Mouse (Mus musculus) spleen, adult 18-20 months (tissue): ENCODE data around the gene Rapgef1.
A peak's percentile ranks its signal among the peaks of the same experiment; 100 is the strongest.
"Not testable (repeated sequence)": the region's sequence is repeated elsewhere in the genome, so short reads cannot be mapped to it uniquely, and the experiment has no call there.

Source experiments
- DNase-seq, 2 experiments: peaks; one replicate each; pipeline ENCODE4 v3.0.0; 2022; ENCODE audit warnings: mixed read lengths in 2 of 2

Rapgef1 gene

DNA sequence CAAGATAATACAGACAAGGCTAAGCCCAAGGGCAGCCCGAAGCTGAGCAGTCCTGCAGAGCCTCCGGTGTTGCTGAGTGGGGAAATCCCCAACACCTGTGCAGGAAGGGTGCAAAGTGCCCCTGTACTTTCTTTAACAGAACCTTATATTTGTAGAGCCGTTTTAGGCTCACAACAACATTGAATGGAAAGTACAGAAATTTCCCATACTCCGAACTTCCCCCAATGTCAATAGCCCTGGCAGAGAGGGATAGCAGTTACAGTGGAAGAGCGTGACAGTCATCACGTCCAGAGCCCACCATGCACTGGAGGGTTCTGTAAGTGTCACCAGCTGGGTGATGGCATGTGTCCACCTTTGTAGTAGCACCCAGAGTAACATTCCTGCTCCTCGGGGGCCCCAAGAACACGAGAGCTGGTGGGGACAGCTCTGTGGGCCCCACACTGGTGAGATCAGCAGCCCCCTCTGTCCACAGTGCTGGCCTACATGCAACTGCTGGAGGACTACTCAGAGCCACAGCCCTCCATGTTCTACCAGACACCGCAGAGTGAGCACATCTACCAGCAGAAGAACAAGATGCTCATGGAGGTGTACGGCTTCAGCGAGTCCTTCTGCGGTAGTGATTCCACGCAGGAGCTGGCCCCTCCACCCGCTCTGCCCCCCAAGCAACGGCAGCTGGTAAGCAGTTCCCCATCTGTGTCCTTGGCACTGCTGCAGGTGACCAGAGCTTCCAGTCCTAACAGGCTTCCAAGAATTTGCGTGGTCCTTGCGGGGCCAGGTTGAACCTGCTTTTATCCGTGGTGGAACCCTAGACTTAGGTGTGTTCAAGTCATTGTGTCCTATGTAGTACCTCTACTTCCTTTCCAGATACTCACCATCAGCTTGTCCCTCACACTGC, 87.5 kb downstream of the Rapgef1 start:
- DNase-seq, result peak; percentile 21 to 24

- DNase-seq, result peak in 1 of 2 experiments; percentile 35
Measured at GRCm38 (mm10) chr2:29707731-29708130, 88.2 kb downstream of the Rapgef1 start.

DNA sequence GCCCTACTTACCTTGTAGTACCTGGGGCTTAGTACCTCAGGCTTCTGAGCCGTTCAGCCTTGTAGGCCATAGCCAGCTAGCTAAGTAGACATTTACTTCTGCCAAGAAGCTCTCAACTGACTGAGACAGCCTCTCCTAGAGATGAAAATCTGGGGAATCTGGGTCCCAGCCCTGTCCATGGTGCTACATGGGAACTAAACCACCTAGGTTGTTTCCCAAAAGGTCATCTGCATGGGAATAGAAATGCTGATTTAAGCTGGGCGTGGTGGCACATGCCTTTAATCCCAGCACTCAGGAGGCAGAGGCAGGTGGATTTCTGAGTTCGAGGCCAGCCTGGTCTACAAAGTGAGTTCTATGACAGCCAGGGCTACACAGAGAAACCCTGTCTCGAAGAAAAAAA, 88.7 kb downstream of the Rapgef1 start:
- DNase-seq, result not testable (repeated sequence)

- DNase-seq, result no peak
Measured at GRCm38 (mm10) chr2:29711038-29711437, 91.5 kb downstream of the Rapgef1 start.

DNA sequence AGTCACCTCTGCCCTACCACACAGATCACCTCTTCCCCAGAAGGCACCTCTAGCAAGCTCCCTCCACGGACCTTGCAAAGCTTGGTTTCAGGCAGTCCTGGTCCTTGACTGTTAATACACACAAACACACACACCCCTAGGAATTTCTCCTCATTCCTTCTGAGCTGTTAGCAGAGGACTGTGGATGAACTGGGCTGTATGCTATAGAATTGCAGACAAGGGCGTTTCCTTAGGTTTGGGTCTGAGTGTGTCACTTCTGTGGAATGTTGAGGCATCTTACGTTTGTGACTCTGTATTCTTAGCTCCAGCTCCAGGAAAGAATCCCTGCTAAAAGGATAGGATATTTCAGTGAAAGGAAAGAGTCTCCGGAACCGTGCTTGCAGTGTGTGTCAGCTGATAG, 92.4 kb downstream of the Rapgef1 start:
- DNase-seq, result no peak

- no peak for DNase-seq
Measured at GRCm38 (mm10) chr2:29713501-29713900, 94.0 kb downstream of the Rapgef1 start.

DNA sequence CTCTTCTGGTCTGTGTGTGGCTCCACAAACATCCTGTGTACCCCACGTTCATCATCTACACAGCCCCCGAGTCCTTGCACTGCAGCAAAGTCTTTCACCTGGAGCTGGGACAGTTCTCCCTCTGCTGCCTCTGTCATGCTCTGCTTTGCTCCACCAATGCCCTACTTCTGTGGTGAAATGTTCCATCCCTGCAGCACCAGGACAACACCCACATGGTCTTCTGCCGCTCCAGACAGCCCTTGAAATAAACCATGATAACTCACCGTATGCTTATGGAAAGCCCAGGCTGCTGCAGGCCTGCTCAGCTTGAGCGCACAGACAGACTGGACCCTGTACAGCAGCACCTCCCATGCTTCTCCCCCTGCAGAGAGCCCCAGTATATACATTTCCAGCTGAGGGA, 94.6 kb downstream of the Rapgef1 start:
- no peak for DNase-seq

DNA sequence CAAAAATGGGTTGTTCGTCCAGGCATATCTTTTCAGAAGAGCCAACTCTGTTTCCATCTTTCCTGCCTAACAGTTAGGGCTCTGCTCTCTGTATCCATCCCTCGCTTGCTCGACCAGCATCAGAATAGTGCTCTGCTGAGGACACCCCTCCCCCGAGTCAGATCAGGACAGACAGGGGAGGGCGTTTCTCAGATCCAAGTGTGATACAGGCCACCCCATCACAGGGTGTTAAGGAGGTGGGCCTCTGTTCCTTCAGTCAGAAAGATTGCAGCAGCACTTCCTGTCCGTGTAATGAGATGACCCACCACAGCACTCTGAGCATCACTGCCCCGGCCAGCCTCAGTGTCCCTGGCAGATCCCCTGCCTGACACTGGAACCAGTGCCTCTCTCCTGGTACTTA, 96.6 kb downstream of the Rapgef1 start:
- no peak for DNase-seq

DNA sequence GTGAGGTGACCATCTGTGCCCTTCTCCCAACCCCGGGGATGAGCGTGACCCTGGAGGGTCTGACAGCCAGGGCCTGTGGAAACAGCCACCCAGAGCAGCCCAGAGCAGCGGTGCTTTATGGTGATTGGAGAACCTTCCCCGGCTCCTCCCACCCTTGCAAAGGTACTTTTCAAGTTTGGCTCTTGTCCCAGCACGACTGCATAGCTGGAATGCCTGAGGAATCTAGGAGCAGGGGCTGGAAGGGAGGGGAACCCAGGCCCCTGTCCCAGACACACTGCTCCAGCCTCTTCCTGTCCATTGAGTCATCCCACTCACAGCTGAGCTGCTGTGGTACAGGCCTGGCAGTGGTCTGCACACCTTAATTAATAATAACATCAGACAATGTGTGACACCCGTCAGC, 97.2 kb downstream of the Rapgef1 start:
- no peak for DNase-seq

DNA sequence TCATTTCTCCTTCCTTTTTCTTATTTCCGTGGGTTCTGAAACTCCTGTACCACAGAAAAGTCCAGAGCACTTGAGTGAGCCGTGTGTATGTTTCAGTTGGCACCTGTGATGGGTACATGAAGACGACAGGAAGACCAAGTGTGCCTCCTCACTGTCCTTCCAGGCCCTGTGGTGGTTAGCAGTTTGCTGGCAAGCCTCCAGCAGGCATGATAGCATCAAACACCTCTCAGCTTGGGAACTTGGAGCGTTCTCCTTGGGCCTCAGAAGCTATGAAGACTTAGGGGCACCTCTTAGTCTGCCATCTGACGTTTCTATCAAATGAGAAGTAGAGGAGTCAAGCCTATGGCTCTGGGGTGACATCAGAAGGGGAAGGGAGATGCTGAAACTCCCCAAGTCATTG, 99.1 kb downstream of the Rapgef1 start:
- DNase-seq, result no peak

- DNase-seq, result no peak
Measured at GRCm38 (mm10) chr2:29723132-29723531, 103.6 kb downstream of the Rapgef1 start.

DNA sequence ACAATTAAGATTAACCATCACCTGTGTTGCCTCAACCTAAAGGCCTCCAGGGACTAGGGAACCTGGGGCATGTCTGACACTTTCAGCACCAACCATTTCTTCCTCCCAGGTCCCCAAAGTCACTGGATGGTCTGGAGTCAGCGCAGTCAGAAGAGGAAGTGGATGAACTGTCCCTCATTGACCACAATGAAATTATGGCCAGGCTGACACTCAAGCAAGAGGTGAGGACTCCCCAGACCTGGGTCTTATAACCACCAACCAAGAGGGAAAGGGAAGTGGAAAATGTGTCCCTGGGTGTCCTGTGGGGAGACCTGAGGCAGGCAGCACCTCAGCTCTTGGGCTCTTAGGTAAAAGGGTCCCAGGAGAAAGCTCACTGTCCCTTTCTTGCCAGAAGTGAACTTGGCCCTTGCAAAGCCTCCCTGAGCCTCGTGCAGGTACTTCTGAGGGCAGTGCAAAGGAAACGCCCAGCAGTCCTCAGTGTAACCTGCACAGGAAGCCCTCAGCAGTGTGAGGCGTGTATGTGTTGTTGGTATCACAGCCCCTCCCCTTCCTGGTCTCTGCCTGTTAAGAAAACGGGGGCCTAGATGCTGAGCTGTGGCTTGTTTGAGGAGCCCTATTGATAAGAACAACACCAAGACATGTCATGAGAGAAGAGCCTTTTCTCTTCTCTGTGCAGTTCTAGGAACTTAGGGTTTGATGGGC, 105.3 kb downstream of the Rapgef1 start:
- no peak for DNase-seq

DNA sequence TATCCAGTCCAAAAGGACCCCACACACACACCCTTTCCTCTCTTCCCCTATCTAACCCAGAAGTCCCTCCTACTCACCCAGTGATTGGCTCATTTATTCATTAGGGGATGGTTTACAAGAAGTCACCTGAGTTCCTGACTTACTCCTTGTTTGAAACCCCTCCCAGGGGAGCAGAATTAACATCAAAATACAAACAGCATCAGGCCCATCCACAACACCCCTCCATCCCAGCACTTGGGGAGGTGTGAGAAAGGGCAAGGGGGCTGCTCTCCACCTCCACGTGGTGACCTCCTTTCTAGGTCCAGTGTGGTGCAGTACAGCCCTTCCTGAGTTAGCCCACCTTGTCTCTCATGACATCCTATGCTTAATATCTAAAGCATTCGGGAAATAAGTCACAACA, 110.0 kb downstream of the Rapgef1 start:
- no peak for DNase-seq

GRCm38 (mm10) chr2:29731545-29731944, 112.0 kb downstream of the Rapgef1 start:
- peak; percentile 38 to 55 for DNase-seq

DNA sequence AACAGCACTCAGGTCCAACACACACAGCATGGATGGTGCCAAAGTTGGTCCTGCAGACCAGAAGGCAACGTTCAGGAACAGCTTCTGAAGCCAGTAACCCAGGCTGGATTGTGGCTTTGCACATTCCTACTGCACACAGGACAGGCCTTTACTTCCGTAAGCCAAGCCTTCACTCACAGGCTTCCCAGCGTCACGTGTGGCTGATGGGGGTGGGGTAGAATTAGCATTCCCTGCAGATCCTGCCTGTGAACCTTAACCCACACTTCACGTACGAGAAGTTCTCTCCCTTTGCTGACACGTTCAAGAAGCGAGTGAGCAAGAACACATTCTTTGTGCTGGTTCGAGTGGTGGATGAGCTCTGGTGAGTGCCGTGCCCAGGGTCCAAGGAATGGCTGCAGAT, 113.0 kb downstream of the Rapgef1 start:
- DNase-seq, result no peak

DNA sequence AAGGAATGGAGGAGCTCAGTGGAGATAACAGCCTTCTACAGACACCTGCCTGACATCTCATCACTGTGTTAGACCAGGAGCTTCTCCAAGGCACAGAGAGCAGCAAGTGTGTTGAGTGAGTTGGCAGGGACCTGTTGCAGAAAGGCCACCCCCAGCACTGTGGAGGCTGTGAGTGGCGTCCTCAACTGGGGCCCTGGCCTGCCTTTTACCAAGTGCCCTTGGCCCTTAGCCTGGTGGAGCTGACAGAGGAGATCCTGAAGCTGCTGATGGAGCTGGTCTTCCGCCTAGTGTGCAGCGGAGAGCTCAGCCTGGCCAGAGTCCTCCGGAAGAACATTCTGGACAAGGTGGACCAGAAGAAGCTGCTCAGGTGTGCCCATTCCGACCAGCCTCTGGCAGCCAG, 113.8 kb downstream of the Rapgef1 start:
- no peak for DNase-seq

DNA sequence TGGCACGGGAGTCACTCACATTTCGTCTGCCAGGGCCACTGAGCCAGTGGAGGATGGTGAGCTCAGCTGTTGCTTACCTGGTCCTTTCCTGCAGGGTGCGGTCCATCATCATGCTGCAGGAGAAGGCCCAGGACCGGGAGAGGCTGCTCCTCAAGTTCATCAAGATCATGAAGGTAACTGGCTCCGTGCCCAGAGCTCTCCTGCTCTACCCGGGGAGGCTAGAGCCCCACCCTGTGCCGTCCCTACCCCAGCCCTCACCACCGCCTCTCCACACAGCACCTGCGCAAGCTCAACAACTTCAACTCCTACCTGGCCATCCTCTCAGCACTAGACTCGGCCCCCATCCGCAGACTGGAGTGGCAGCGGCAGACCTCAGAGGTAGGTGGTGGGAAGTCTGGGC, 116.2 kb downstream of the Rapgef1 start:
- no peak for DNase-seq

- no peak for DNase-seq
Measured at GRCm38 (mm10) chr2:29737209-29737925, 117.8 kb downstream of the Rapgef1 start.

DNA sequence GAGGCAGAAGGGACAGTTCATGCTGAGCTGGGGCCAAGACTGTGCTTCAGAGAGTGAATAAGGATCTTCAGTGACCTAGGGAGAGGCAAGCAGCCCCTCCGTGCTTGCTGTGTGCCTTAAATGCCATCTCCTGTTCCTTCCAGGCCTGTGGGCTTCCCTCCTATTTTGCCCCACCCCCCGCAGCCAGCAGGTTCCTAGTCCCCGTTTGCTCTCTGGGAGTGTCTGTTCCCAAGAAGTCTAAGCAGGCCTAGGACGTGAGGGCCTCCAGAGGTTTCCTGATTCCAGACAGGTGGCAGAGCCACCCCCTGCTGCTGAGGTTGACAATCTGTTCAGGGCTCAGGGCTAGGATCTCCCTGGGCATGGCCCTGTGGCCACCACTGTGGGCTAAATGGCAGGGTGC, 119.3 kb downstream of the Rapgef1 start:
- no peak for DNase-seq

DNA sequence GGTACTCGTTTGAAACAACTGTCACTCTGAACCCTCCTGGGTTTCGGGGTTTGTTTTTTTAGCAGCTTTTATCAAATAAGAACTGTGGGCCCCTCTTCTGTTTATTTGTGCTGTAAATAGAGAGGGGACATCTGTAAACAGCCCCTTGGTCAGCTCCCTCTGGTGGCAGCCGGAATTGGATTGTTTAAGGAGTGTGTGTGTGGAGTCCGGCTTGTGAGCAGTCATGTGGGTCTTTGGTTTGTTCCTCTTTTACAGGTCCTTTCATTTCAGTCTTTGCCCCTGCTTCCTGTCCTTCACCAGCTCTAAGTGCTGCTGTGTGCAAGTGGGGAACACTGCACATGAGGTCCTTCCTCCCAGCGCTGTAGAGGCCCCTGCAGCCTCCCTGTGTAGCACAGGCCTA, 119.8 kb downstream of the Rapgef1 start:
- DNase-seq, result peak; percentile 43 to 53

DNA sequence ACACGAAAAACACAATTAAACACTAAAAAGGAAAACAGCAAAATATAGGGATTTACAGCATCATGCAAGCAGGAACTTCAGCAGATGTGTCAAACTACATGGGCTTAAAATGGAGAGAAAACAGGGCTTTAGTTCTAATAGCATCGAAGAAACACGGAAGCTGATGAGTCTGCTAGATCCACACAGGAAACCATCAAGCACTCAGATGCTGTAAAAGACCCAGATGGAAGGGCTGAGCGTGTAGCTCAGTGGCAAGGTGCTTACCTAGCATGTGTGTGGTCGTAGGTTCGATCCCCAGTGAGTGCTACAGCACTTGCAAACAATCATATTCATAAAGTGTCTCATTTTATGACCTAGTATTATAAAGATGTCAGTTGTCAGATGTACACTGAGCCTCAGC, 121.7 kb downstream of the Rapgef1 start:
- DNase-seq, result no peak

GRCm38 (mm10) chr2:29744256-29744655, 124.7 kb downstream of the Rapgef1 start:
- DNase-seq, result no peak

DNA sequence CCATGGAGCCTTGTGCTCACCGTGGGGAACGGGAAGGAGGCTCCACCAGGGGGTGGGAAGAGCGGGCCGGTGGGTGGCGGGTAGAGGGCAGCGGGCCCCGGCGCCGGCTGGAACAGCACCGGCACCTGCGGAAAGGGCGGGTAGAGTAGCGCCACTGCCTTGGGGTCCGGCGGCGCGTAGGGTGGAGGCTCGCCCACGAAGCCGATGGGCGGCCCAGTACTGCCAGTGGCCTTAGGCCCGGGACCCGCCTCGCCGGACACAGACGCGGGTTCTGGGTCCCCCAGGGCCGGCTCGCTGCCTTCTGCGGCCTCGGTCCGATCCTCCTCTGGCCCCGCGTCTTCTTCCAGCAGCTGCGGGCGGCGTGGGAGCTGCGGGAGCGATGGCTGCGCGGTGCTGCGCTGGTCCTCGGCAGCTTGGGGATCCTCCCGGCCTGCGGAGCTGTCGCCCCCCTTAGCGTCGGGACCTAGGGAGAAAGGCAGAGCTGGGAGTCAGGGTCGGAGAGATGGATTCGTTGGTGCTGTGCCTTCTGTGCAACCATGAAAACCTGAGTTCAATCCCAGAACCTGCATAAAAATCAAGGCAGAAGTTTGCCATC, 127.8 kb downstream of the Rapgef1 start:
- no peak for DNase-seq
